Mouse (Mus musculus) embryonic facial prominence, embryonic 14.5 days (tissue): Measurements from ENCODE around the gene Padi6. TPM values are rescaled to one million over a fixed set of nuclear protein-coding genes. Genes with fewer than 3 reads are reported as not detected.
A peak's percentile ranks its signal among the peaks of the same experiment; 100 is the strongest.

Experiments
- ATAC-seq: fragments of 200-750 bp; cut with Nextera tagmentation; 2 replicates; pipeline ENCODE4 v1.8.0; 2017; ENCODE audit warnings: low read depth, moderate number of reproducible peaks, moderate TSS enrichment
- DNase-seq: peaks from one replicate; pipeline ENCODE4 v3.0.0-alpha.2; 2015; ENCODE audit warnings: low spot score
- H3K27ac ChIP-seq: fragments of 300-500 bp; sonication (generic); replicated peaks from 2 replicates; pipeline ENCODE4 v1.5.1; 2014; ENCODE audit warnings: low read depth, mild to moderate bottlenecking, low read length, moderate library complexity
- H3K27me3 ChIP-seq: fragments of 300-500 bp; sonication (generic); replicated peaks from 2 replicates; pipeline ENCODE4 v1.6.1; 2014; ENCODE audit warnings: low read length; ENCODE audit not compliant: control insufficient read depth, insufficient read depth
- H3K36me3 ChIP-seq: fragments of 300-500 bp; sonication (generic); 2 replicates; pipeline ENCODE4 v1.6.1; 2014; ENCODE audit warnings: low read length, mixed read lengths; ENCODE audit not compliant: control insufficient read depth, insufficient read depth
- H3K4me1 ChIP-seq: fragments of 300-500 bp; sonication (generic); 2 replicates; pipeline ENCODE4 v1.6.1; 2014; ENCODE audit warnings: antibody characterized with exemption, low read length; ENCODE audit not compliant: control insufficient read depth, insufficient read depth
- H3K4me2 ChIP-seq: fragments of 300-500 bp; sonication (generic); 2 replicates; pipeline ENCODE4 v1.6.1; 2014; ENCODE audit warnings: low read depth, mild to moderate bottlenecking, low read length, moderate library complexity, mixed read lengths
- H3K4me3 ChIP-seq: fragments of 300-500 bp; sonication (generic); 2 replicates; pipeline ENCODE4 v1.5.1; 2014; ENCODE audit warnings: low read depth, mild to moderate bottlenecking, low read length
- H3K9ac ChIP-seq: fragments of 300-500 bp; sonication (generic); 2 replicates; pipeline ENCODE4 v1.6.1; 2014; ENCODE audit warnings: low read depth, mild to moderate bottlenecking, low read length, moderate library complexity, mixed read lengths
- H3K9me3 ChIP-seq: fragments of 300-500 bp; sonication (generic); 2 replicates; pipeline ENCODE4 v1.6.1; 2016; ENCODE audit warnings: low read length; ENCODE audit not compliant: control insufficient read depth
- WGBS: fragments of 180-500 bp; shearing (Covaris S2); extraction: QIAGEN DNeasy Blood & Tissue Kit; methylation state at CpG from one replicate; pipeline ENCODE4 v1.1.7; 2014; 5-methylcytosine and 5-hydroxymethylcytosine counted together
- polyA plus RNA-seq: library from polyadenylated mRNA; unstranded; fragments of >200 nt; fragmentation: Nextera tagmentation; extraction: Ambion mirVana; gene quantifications from 2 replicates; pipeline ENCODE4 v1.2.1, GENCODE M21; 2014

Padi6 gene
- polyA plus RNA-seq, 1 experiment from 2014 or later, result not detected

- ATAC-seq (no peak), DNase-seq (no peak)
- Histone ChIP-seq H3K27ac (no peak overlapping the region), H3K4me1 (no peaks in the 10 kb centered on the region), H3K9ac (0 out of 2 replicates have a peak overlapping the region, but pooled peaks have one; percentile 7), H3K27me3 (no peaks in the 10 kb centered on the region), H3K9me3 (no peaks in the 10 kb centered on the region), H3K4me3 (no peak overlapping the region), H3K36me3 (peaks cover 78% of the 10 kb centered on the region), H3K4me2 (no peak overlapping the region)
- WGBS, result 74% methylated on average over 10 of the region's 10 CpGs
Measured at GRCm38 (mm10) chr4:140709617-140710016, 32.8 kb downstream of the Padi6 start.

- ATAC-seq, result no peak
- Histone ChIP-seq H3K4me2 (no peak overlapping the region), H3K4me1 (peaks cover 4% of the 10 kb centered on the region; the same call in 1 of the 2 replicates), H3K9ac (no peak overlapping the region), H3K27ac (no peak overlapping the region), H3K27me3 (no peaks in the 10 kb centered on the region), H3K9me3 (no peaks in the 10 kb centered on the region), H3K4me3 (no peak overlapping the region), H3K36me3 (peaks cover 76% of the 10 kb centered on the region)
- DNase-seq, result no peak
- WGBS, result 78% methylated on average over 5 of the region's 7 CpGs
Measured at GRCm38 (mm10) chr4:140709111-140709510, 33.3 kb downstream of the Padi6 start.

GRCm38 (mm10) chr4:140708297-140708927 is 34.0 kb downstream of the Padi6 start:
- Histone ChIP-seq H3K27me3 (no peaks in the 10 kb centered on the region), H3K9ac (0 out of 2 replicates have a peak overlapping the region, but pooled peaks have one; percentile 5), H3K27ac (no peak overlapping the region), H3K36me3 (peaks cover 70% of the 10 kb centered on the region), H3K4me3 (no peak overlapping the region), H3K4me2 (no peak overlapping the region), H3K4me1 (peaks cover 8% of the 10 kb centered on the region; the same call in 1 of the 2 replicates), H3K9me3 (no peaks in the 10 kb centered on the region)
- WGBS, result 85% methylated on average over 18 of the region's 18 CpGs
- ATAC-seq (no peak), DNase-seq (no peak)

GRCm38 (mm10) chr4:140707615-140708014 is 34.8 kb downstream of the Padi6 start:
- no peak overlapping the region for H3K9ac ChIP-seq

GRCm38 (mm10) chr4:140704166-140704565 is 38.3 kb downstream of the Padi6 start:
- H3K9me3 ChIP-seq, result no peaks in the 10 kb centered on the region
- peak overlapping the region; percentile 97 for H3K9ac ChIP-seq
- peaks cover 22% of the 10 kb centered on the region for H3K4me1 ChIP-seq
- peak overlapping the region; percentile 73 for H3K4me2 ChIP-seq
- H3K27ac ChIP-seq, result peak overlapping the region; percentile 98; the same call in 1 of the 2 replicates
- no peak for DNase-seq
- H3K36me3 ChIP-seq, result peaks cover 27% of the 10 kb centered on the region
- peaks cover 3% of the 10 kb centered on the region; the same call in 1 of the 2 replicates for H3K27me3 ChIP-seq
- H3K4me3 ChIP-seq, result peak overlapping the region; percentile 86
- no peak for ATAC-seq
- WGBS, result 37% methylated on average over 4 of the region's 4 CpGs

More at GRCm38 (mm10) chr4:140707615-140708014, 34.8 kb downstream of the Padi6 start:
- Histone ChIP-seq H3K4me3 (no peak overlapping the region), H3K27ac (no peak overlapping the region), H3K4me1 (peaks cover 8% of the 10 kb centered on the region; the same call in 1 of the 2 replicates), H3K36me3 (peaks cover 62% of the 10 kb centered on the region), H3K4me2 (no peak overlapping the region), H3K9me3 (no peaks in the 10 kb centered on the region), H3K27me3 (no peaks in the 10 kb centered on the region)
- no peak for DNase-seq
- no peak for ATAC-seq
- 76% methylated on average over 4 of the region's 4 CpGs for WGBS

GRCm38 (mm10) chr4:140703636-140704035 is 38.8 kb downstream of the Padi6 start:
- Histone ChIP-seq H3K27ac (peak overlapping the region; percentile 98), H3K4me2 (peak overlapping the region; percentile 73), H3K9me3 (no peaks in the 10 kb centered on the region), H3K27me3 (peaks cover 8% of the 10 kb centered on the region; the same call in 1 of the 2 replicates), H3K36me3 (peaks cover 22% of the 10 kb centered on the region), H3K4me3 (peak overlapping the region; percentile 86), H3K9ac (peak overlapping the region; percentile 97), H3K4me1 (peaks cover 23% of the 10 kb centered on the region)
- DNase-seq, result peak; percentile 10
- WGBS, result 9% methylated on average over 8 of the region's 8 CpGs
- ATAC-seq, result no peak

GRCm38 (mm10) chr4:140702611-140703327 is 39.7 kb downstream of the Padi6 start:
- H3K36me3 ChIP-seq, result peaks cover 14% of the 10 kb centered on the region; the same call in 1 of the 2 replicates
- peak overlapping the region; percentile 73 for H3K4me2 ChIP-seq
- ATAC-seq (peak; percentile 73), DNase-seq (peak; percentile 92)
- H3K27ac ChIP-seq, result peak overlapping the region; percentile 98
- H3K4me3 ChIP-seq, result peak overlapping the region; percentile 86
- H3K4me1 ChIP-seq, result peaks cover 23% of the 10 kb centered on the region
- H3K9ac ChIP-seq, result peak overlapping the region; percentile 97
- peaks cover 8% of the 10 kb centered on the region; the same call in 1 of the 2 replicates for H3K27me3 ChIP-seq
- WGBS, result under 1% methylated on average over 8 of the region's 68 CpGs
- H3K9me3 ChIP-seq, result no peaks in the 10 kb centered on the region

- peak; percentile 10; the same call in 1 of the 2 replicates for ATAC-seq
- no peaks in the 10 kb centered on the region for H3K9me3 ChIP-seq
- peak; percentile 75 for DNase-seq
- H3K36me3 ChIP-seq, result peaks cover 14% of the 10 kb centered on the region; the same call in 1 of the 2 replicates
- peak overlapping the region; percentile 98 for H3K27ac ChIP-seq
- 0% methylated on average over 9 of the region's 107 CpGs for WGBS
- H3K4me2 ChIP-seq, result peak overlapping the region; percentile 73
- peaks cover 8% of the 10 kb centered on the region; the same call in 1 of the 2 replicates for H3K27me3 ChIP-seq
- peaks cover 23% of the 10 kb centered on the region for H3K4me1 ChIP-seq
- H3K9ac ChIP-seq, result peak overlapping the region; percentile 97
- peak overlapping the region; percentile 86 for H3K4me3 ChIP-seq
Measured at GRCm38 (mm10) chr4:140701716-140702561, 40.5 kb downstream of the Padi6 start.
